Mouse (Mus musculus) heart, embryonic 11.5 days (tissue): ENCODE measurements at regions not wholly inside any gene's neighbourhood (a gene's known extent, or its start where the extent isn't known, plus 50 kb on each side); places are given as distances from the start of the nearest gene placed in this dataset.

ENCODE experiments used
- ATAC-seq: fragments of 200-750 bp; cut with Nextera tagmentation; replicated peaks from 2 replicates; pipeline ENCODE4 v1.8.0; 2017; ENCODE audit warnings: moderate library complexity; ENCODE audit not compliant: insufficient number of reproducible peaks, low FRiP score, low TSS enrichment
- H3K27ac ChIP-seq: fragments of 300-500 bp; sonication (generic); 2 replicates; pipeline ENCODE4 v1.5.1; 2014; ENCODE audit warnings: mild to moderate bottlenecking, low read depth, low read length
- H3K27me3 ChIP-seq: fragments of 300-500 bp; sonication (generic); 2 replicates; pipeline ENCODE4 v1.6.1; 2014; ENCODE audit warnings: mild to moderate bottlenecking, low read length, mixed read lengths; ENCODE audit not compliant: control insufficient read depth, insufficient read depth
- H3K36me3 ChIP-seq: fragments of 300-500 bp; sonication (generic); 2 replicates; pipeline ENCODE4 v1.6.1; 2014; ENCODE audit warnings: mild to moderate bottlenecking, low read length, moderate library complexity, mixed read lengths; ENCODE audit not compliant: control insufficient read depth, insufficient read depth
- H3K4me1 ChIP-seq: fragments of 300-500 bp; sonication (generic); 2 replicates; pipeline ENCODE4 v1.6.1; 2014; ENCODE audit warnings: low read length; ENCODE audit not compliant: control insufficient read depth, insufficient read depth
- H3K4me2 ChIP-seq: fragments of 300-500 bp; sonication (generic); 2 replicates; pipeline ENCODE4 v1.6.1; 2014; ENCODE audit warnings: mild to moderate bottlenecking, moderate library complexity
- H3K4me3 ChIP-seq: fragments of 300-500 bp; sonication (generic); 2 replicates; pipeline ENCODE4 v1.5.1; 2014; ENCODE audit warnings: low read depth, low read length
- H3K9ac ChIP-seq: fragments of 300-500 bp; sonication (generic); 2 replicates; pipeline ENCODE4 v1.6.1; 2014; ENCODE audit warnings: mild to moderate bottlenecking, low read depth, low read length, moderate library complexity
- H3K9me3 ChIP-seq: fragments of 300-500 bp; sonication (generic); replicated peaks from 2 replicates; pipeline ENCODE4 v1.6.1; 2016; ENCODE audit warnings: low read length; ENCODE audit not compliant: control insufficient read depth
- WGBS: fragments of 180-500 bp; shearing (Covaris S2); extraction: QIAGEN DNeasy Blood & Tissue Kit; methylation state at CpG from one replicate; pipeline ENCODE4 v1.1.7; 2014; ENCODE audit not compliant: insufficient replicate concordance; 5-methylcytosine and 5-hydroxymethylcytosine counted together

DNA sequence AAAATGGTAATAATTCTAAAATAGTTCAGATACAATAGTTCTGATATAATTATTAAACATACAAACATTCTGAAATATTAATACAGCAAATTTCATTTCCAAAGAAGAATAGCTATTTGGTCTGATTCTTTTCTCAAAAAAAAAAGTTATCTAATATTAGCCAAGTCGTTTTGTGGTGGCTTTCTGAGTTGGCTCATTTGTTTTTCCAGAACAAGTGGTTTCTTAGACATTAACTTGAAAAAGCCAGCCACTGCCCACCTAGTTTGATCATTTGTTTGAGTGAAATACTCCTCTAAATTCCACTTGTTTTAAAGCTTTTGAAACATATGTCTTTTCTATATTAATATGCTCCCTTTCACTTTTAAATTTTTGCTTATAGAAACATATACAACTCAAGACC is 227.6 kb downstream of the Ptprc start:
- 57% methylated on average over 1 of the region's 1 CpGs for WGBS
- no peaks in the 10 kb centered on the region for H3K9me3 ChIP-seq
- no peak for ATAC-seq
- H3K9ac ChIP-seq = no peak overlapping the region
- H3K27me3 ChIP-seq = no peaks in the 10 kb centered on the region
- no peaks in the 10 kb centered on the region; the same call in 1 of the 2 replicates for H3K36me3 ChIP-seq
- H3K4me2 ChIP-seq = no peak overlapping the region
- no peak overlapping the region for H3K27ac ChIP-seq
- H3K4me3 ChIP-seq = no peak overlapping the region
- H3K4me1 ChIP-seq = no peaks in the 10 kb centered on the region

DNA sequence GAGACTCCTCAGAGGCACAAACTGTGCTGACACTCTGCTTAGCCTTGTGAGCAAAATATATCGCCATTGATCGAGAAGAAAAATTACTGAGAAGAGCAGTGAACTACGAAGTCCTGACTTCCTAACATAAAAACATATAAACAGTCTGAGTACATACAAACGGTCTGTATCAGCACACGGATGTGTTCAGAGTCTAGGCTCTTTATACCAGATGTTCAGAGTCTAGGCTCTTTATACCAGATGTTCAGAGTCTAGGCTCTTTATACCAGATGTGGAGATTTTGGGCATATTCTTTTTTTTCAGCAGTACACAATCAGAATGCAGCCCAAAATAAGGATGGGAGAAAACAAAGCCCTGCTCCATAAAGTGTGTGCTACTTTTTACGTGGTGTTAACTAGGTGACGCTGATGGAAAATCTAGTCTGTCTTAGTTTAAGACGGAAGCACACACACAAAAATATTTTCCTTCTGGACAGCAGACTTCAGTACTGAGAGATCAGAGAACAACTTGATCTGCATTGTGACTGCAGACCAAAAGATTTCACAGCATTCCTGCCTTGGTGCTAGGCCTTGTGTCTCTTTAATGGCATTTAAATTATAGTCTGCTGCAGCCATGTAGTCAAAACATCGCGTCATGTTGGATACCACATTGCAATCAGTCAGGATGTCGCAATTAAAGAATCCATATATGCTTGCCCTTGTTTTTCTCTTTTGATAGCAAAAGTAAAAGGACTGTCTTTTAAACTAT is 233.6 kb downstream of the Ptprc start:
- Histone ChIP-seq H3K4me1 (no peaks in the 10 kb centered on the region), H3K9ac (no peak overlapping the region), H3K27ac (no peak overlapping the region), H3K27me3 (no peaks in the 10 kb centered on the region), H3K36me3 (peaks cover 4% of the 10 kb centered on the region; the same call in 1 of the 2 replicates), H3K4me2 (no peak overlapping the region), H3K4me3 (no peak overlapping the region), H3K9me3 (no peaks in the 10 kb centered on the region)
- WGBS = 81% methylated on average over 11 of the region's 11 CpGs
- no peak for ATAC-seq

DNA sequence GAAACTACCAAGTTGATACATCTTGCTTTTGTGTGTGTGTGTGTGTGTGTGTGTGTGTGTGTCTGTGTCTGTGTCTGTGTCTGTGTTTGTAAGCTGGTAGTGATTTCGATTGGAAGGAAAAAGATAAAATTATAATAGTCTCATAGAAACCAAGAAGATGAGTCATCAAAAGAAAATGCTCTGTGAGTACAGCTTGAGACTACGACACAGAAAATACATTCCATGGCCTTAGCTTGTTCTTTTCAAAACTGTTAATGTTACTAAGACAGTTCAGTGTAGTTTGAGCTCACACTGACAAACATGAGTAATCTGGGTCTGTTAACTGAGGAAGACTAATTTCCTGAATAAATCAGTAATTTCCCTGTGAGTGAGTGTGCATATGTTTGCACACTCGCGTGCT is 239.8 kb downstream of the Ptprc start:
- H3K36me3 ChIP-seq = peaks cover 6% of the 10 kb centered on the region; the same call in 1 of the 2 replicates
- H3K27me3 ChIP-seq = no peaks in the 10 kb centered on the region
- H3K4me1 ChIP-seq = no peaks in the 10 kb centered on the region
- no peak overlapping the region for H3K9ac ChIP-seq
- WGBS = 75% methylated on average over 4 of the region's 4 CpGs
- no peak overlapping the region for H3K4me2 ChIP-seq
- H3K4me3 ChIP-seq = no peak overlapping the region
- no peak for ATAC-seq
- no peak overlapping the region for H3K27ac ChIP-seq
- no peaks in the 10 kb centered on the region for H3K9me3 ChIP-seq

DNA sequence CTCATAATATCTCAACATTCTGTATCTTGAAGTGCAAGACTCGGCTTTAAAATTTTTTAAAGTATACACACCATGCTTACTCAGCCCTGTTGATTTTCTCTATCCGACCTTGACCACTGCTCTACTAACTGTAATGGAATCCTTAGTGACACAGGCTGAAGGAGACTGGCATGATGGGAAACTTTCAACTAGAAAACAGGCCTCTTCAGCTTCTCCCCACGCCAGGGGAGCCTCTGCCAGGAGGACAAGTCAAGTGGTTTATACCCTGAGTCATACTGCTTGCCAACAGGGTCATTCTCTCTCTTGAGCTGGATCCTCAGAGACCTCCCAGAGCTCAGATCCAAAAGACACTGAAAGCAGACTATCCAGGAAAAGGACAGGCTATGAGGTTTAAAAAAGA is 245.7 kb downstream of the Ptprc start:
- H3K9ac ChIP-seq = no peak overlapping the region
- H3K27me3 ChIP-seq = no peaks in the 10 kb centered on the region
- no peak for ATAC-seq
- H3K4me1 ChIP-seq = peaks cover 18% of the 10 kb centered on the region
- H3K9me3 ChIP-seq = no peaks in the 10 kb centered on the region
- H3K36me3 ChIP-seq = peaks cover 4% of the 10 kb centered on the region; the same call in 1 of the 2 replicates
- no peak overlapping the region for H3K27ac ChIP-seq
- H3K4me3 ChIP-seq = no peak overlapping the region
- WGBS = 70% methylated on average over 3 of the region's 3 CpGs
- H3K4me2 ChIP-seq = no peak overlapping the region

DNA sequence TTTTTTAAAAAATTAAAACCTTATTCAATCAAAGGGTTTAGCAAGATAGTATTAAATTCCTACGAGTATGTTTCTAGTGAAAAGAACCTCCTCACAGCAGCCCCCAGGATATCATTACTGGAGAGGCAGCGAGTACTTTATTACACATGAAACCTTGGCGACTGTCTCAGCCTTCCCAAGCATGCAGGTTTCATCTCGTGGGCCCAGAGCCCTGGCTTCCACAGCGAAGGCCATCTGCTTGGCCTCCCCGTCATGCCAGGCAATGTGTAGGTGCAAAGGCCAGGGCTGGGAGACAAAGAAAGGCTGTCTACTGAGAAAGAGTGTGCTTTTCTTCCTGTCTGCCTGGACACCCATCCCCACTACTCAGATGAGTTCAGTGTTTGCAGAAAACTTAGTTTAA is 247.0 kb downstream of the Ptprc start:
- Histone ChIP-seq H3K4me3 (no peak overlapping the region), H3K9ac (no peak overlapping the region), H3K4me1 (peaks cover 18% of the 10 kb centered on the region), H3K9me3 (no peaks in the 10 kb centered on the region), H3K27ac (0 out of 2 replicates have a peak overlapping the region, but pooled peaks have one; percentile 22), H3K36me3 (peaks cover 4% of the 10 kb centered on the region; the same call in 1 of the 2 replicates), H3K4me2 (no peak overlapping the region), H3K27me3 (no peaks in the 10 kb centered on the region)
- ATAC-seq = no peak
- WGBS = 51% methylated on average over 6 of the region's 6 CpGs

DNA sequence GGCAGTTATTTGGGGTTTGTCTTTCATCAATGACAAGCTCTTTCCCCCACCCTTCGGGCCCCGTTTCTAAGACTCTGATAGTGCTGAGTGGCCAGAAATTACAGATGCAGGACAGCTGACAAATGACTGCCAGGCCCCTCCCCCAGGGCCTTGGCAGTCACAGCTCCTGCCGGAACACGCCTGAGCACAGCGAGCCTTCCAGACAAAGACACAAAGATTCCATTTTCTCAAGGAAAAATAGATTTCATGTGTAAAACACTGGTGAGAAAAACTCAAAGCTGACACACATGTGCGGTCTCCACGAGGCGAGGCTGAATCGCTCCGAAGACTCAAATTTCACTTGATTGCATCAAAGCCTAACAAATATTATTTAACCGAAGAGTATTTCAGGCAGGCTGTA is 247.6 kb downstream of the Ptprc start:
- WGBS = 38% methylated on average over 11 of the region's 11 CpGs
- peak overlapping the region; percentile 30 for H3K4me2 ChIP-seq

DNA sequence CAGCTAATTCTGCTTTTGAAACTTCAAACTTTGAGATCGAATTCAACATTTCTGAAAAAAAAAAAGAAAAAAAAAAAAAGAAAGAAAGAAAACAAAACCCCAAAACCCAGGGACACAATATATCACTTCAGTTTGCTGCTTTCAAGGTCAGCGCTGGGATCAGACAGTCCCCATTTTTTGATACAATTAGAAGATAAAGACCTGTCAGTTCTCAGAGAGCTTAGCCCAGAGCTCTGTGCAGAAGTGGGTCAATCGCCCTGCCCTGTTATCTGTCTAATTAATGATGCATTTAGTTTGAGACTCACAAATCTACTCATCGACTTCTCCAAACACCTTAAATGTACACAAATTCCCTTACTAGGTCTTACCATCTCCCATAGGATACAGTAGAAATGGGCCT is 249.2 kb downstream of the Ptprc start:
- Histone ChIP-seq H3K4me1 (peaks cover 18% of the 10 kb centered on the region), H3K4me2 (no peak overlapping the region), H3K27me3 (no peaks in the 10 kb centered on the region), H3K27ac (no peak overlapping the region), H3K36me3 (no peaks in the 10 kb centered on the region), H3K9me3 (no peaks in the 10 kb centered on the region), H3K9ac (no peak overlapping the region), H3K4me3 (no peak overlapping the region)
- WGBS = 69% methylated on average over 4 of the region's 4 CpGs
- no peak for ATAC-seq

More for the DNA sequence above, 247.6 kb downstream of the Ptprc start:
- peak overlapping the region; percentile 25; the same call in 1 of the 2 replicates for H3K27ac ChIP-seq
- peaks cover 18% of the 10 kb centered on the region for H3K4me1 ChIP-seq
- 0 out of 2 replicates have a peak, but pooled peaks have one; percentile 69 for ATAC-seq
- H3K9ac ChIP-seq = no peak overlapping the region
- no peak overlapping the region for H3K4me3 ChIP-seq
- no peaks in the 10 kb centered on the region for H3K9me3 ChIP-seq
- H3K27me3 ChIP-seq = no peaks in the 10 kb centered on the region
- H3K36me3 ChIP-seq = peaks cover 4% of the 10 kb centered on the region; the same call in 1 of the 2 replicates

DNA sequence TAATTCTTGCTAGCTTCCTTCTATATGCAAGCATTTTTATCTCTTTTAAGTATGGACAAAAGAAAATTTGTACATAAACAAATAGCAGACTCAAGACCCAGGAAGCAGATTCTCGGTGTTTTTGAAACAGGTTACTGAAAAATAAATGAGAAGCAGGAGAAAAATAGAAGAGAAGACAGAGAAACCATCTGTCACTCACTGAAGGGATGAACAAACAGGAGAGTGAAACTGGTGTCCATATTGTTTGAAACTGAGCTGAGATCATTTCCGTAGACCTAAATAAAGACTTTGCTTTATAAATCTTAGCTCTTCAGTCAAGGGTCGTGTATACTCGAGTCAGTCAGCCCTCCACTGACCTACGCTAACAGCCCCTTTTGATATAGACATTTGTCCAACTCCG is 251.4 kb downstream of the Ptprc start:
- H3K27me3 ChIP-seq = no peaks in the 10 kb centered on the region
- WGBS = 83% methylated on average over 6 of the region's 6 CpGs
- H3K9ac ChIP-seq = no peak overlapping the region
- no peak for ATAC-seq
- H3K4me1 ChIP-seq = peaks cover 11% of the 10 kb centered on the region
- H3K27ac ChIP-seq = no peak overlapping the region
- H3K4me2 ChIP-seq = no peak overlapping the region
- H3K4me3 ChIP-seq = no peak overlapping the region
- no peaks in the 10 kb centered on the region for H3K9me3 ChIP-seq
- no peaks in the 10 kb centered on the region for H3K36me3 ChIP-seq

DNA sequence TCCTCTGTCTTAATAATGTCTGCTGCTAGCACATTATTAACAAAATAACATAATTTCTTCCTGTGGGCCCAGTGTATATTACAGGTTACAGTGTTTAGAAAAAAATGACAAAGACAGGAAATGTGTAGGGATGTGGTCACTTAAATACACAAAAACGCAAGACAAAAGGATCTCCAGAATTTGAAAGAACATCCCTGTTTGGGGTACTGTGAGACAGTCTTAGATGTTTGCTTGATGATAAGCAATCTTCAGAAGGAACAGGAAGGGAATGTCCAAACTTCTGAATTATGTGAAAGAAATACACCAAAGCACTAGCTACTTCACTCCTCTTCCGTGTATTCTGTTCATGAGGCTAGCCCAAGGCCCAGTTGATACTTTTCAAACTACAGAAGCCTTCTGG is 251.8 kb downstream of the Ptprc start:
- WGBS = 70% methylated on average over 2 of the region's 2 CpGs
- no peaks in the 10 kb centered on the region for H3K27me3 ChIP-seq
- no peak overlapping the region for H3K27ac ChIP-seq
- H3K4me1 ChIP-seq = peaks cover 11% of the 10 kb centered on the region
- no peak overlapping the region for H3K9ac ChIP-seq
- no peaks in the 10 kb centered on the region for H3K36me3 ChIP-seq
- no peak for ATAC-seq
- no peak overlapping the region for H3K4me2 ChIP-seq
- no peak overlapping the region for H3K4me3 ChIP-seq
- no peaks in the 10 kb centered on the region for H3K9me3 ChIP-seq
